Mouse (Mus musculus) macrophage (primary cell): ENCODE results near the gene Stambpl1. TPM values are rescaled to one million over a fixed set of nuclear protein-coding genes. Genes with fewer than 3 reads are reported as not detected.

Experiments
- polyA plus RNA-seq: library from polyadenylated mRNA; stranded (reverse); fragments of 250-400 nt; gene quantifications from 3 replicates; pipeline ENCODE4 v1.2.4, GENCODE M21; 2018; ENCODE audit warnings: inconsistent platforms

Gene Stambpl1
- polyA plus RNA-seq, 1 experiment from 2014 or later = 22.2 TPM

Other genes starting within 250 kb of the Stambpl1 start
- gene Lipf, start 231.0 kb upstream of the Stambpl1 start, polyA plus RNA-seq = not detected in 3 replicates
- gene Lipk, start 183.9 kb upstream of the Stambpl1 start, polyA plus RNA-seq = not detected in 3 replicates
- gene Lipn, start 124.9 kb upstream of the Stambpl1 start, polyA plus RNA-seq = 0.91 to 3.6 TPM (median 1.8 TPM) in 3 replicates
- gene Lipm, start 91.3 kb upstream of the Stambpl1 start, polyA plus RNA-seq = not detected in 3 replicates
- 0.07 TPM in 1 of 3 replicates, not detected in the others for gene Ankrd22, start 26.2 kb upstream of the Stambpl1 start, polyA plus RNA-seq
- gene Acta2, start 63.4 kb downstream of the Stambpl1 start, polyA plus RNA-seq = 0.52 to 1.4 TPM (median 0.52 TPM) in 3 replicates
- gene Fas, start 98.4 kb downstream of the Stambpl1 start, polyA plus RNA-seq = 5.8 to 20.4 TPM (median 10.6 TPM) in 3 replicates